Mouse (Mus musculus) gonadal fat pad, adult 2 months (tissue): ENCODE data around the gene Ftl1. TPM values are rescaled to one million over a fixed set of nuclear protein-coding genes. Genes with fewer than 3 reads are reported as not detected.
"Not testable (repeated sequence)": the region's sequence is repeated elsewhere in the genome, so short reads cannot be mapped to it uniquely, and the experiment has no call there.

ENCODE experiments used
- DNase-seq: peaks from one replicate; pipeline ENCODE4 v3.0.0-alpha.2; 2012; ENCODE audit warnings: low read depth
- polyA plus RNA-seq: library from polyadenylated mRNA; depleted of rRNA; stranded (reverse); fragments of >200 nt; gene quantifications from 2 replicates; pipeline ENCODE4 v1.2.3, GENCODE M21; 2012

Ftl1 gene
- polyA plus RNA-seq, 1 experiment = 3,247 TPM

- no peak for DNase-seq
Measured at GRCm38 (mm10) chr7:45476453-45476852, 16.8 kb upstream of the Ftl1 start.

GRCm38 (mm10) chr7:45475291-45475969 lies 15.7 kb upstream of the Ftl1 start:
- DNase-seq = no peak

- DNase-seq = no peak
Measured at GRCm38 (mm10) chr7:45470869-45471268, 11.2 kb upstream of the Ftl1 start.

GRCm38 (mm10) chr7:45467090-45467670 lies 7.5 kb upstream of the Ftl1 start:
- no peak for DNase-seq

- no peak for DNase-seq
Measured at GRCm38 (mm10) chr7:45466283-45467089, 6.8 kb upstream of the Ftl1 start, which contains the start of gene Bax. Bax (minus strand) TSS chr7:45466898.

- no peak for DNase-seq
Measured at GRCm38 (mm10) chr7:45465549-45465948, 5.9 kb upstream of the Ftl1 start.

- no peak for DNase-seq
Measured at GRCm38 (mm10) chr7:45465112-45465511, 5.4 kb upstream of the Ftl1 start.

- DNase-seq = no peak
Measured at GRCm38 (mm10) chr7:45463987-45464778, 4.5 kb upstream of the Ftl1 start.

GRCm38 (mm10) chr7:45462868-45463267 lies 3.2 kb upstream of the Ftl1 start:
- not testable (repeated sequence) for DNase-seq

- DNase-seq = no peak
Measured at GRCm38 (mm10) chr7:45462325-45462724, 2.6 kb upstream of the Ftl1 start.

- DNase-seq = no peak
Measured at GRCm38 (mm10) chr7:45461781-45462180, 2.1 kb upstream of the Ftl1 start.

GRCm38 (mm10) chr7:45461326-45461725 lies 1.6 kb upstream of the Ftl1 start:
- no peak for DNase-seq

- no peak for DNase-seq
Measured at GRCm38 (mm10) chr7:45460860-45461314, 1.2 kb upstream of the Ftl1 start.

GRCm38 (mm10) chr7:45460377-45460776 lies 693 bp upstream of the Ftl1 start:
- no peak for DNase-seq

- DNase-seq = no peak
Measured at GRCm38 (mm10) chr7:45458748-45459563, 728 bp downstream of the Ftl1 start.

- no peak for DNase-seq
Measured at GRCm38 (mm10) chr7:45457204-45458060, 2.3 kb downstream of the Ftl1 start.

- no peak for DNase-seq
Measured at GRCm38 (mm10) chr7:45456721-45457203, 2.9 kb downstream of the Ftl1 start.

- DNase-seq = no peak
Measured at GRCm38 (mm10) chr7:45455932-45456696, 3.6 kb downstream of the Ftl1 start.

- no peak for DNase-seq
Measured at GRCm38 (mm10) chr7:45454971-45455370, 4.7 kb downstream of the Ftl1 start.
